Mouse (Mus musculus) MEL (cell line): Measurements from ENCODE around the gene Rbm42.

Source experiments
- CTCF ChIP-seq, 3 experiments: IDR thresholded peaks in 2 of 3; conservative IDR thresholded peaks in 1 of 3; 2 replicates each; pipeline ENCODE4 v1.5.1; 2011 to 2012; ENCODE audit warnings: low read length in 3 of 3, low read depth in 2 of 3, mild to moderate bottlenecking in 2 of 3, improper control_type of control experiment in 1 of 3, inconsistent platforms in 1 of 3, mixed read lengths in 1 of 3, moderate library complexity in 1 of 3; ENCODE audit not compliant: control insufficient read depth in 1 of 3, insufficient read depth in 1 of 3, poor library complexity in 1 of 3, severe bottlenecking in 1 of 3
- EP300 ChIP-seq, 2 experiments: IDR thresholded peaks; 2 replicates each; pipeline ENCODE4 v1.6.1; 2011; ENCODE audit warnings: improper control_type of control experiment in 2 of 2, low read length in 2 of 2, low read depth in 1 of 2, mild to moderate bottlenecking in 1 of 2
- GATA1 ChIP-seq: IDR thresholded peaks from 2 replicates; pipeline ENCODE4 v1.6.1; 2011; ENCODE audit warnings: low read depth, low read length, improper control_type of control experiment
- NELFE ChIP-seq: IDR thresholded peaks from 2 replicates; pipeline ENCODE4 v1.6.1; 2011; ENCODE audit warnings: low read depth, low read length, improper control_type of control experiment
- POLR2A ChIP-seq, 2 experiments: IDR thresholded peaks; 2 replicates each; pipeline ENCODE4 v1.6.1; 2011 to 2012; ENCODE audit warnings: low read length in 2 of 2, mild to moderate bottlenecking in 2 of 2, control low read depth in 1 of 2, improper control_type of control experiment in 1 of 2, low read depth in 1 of 2, moderate library complexity in 1 of 2; ENCODE audit not compliant: control insufficient read depth in 1 of 2, insufficient read depth in 1 of 2, poor library complexity in 1 of 2
- TBP ChIP-seq: IDR thresholded peaks from 2 replicates; pipeline ENCODE4 v1.8.0; 2011; ENCODE audit warnings: low read depth, low read length, improper control_type of control experiment
- UBTF ChIP-seq: IDR thresholded peaks from 2 replicates; pipeline ENCODE4 v1.6.1; 2012; ENCODE audit warnings: low read depth, mild to moderate bottlenecking, inconsistent platforms, low read length, improper control_type of control experiment, moderate library complexity, borderline replicate concordance; ENCODE audit not compliant: insufficient read depth

DNA sequence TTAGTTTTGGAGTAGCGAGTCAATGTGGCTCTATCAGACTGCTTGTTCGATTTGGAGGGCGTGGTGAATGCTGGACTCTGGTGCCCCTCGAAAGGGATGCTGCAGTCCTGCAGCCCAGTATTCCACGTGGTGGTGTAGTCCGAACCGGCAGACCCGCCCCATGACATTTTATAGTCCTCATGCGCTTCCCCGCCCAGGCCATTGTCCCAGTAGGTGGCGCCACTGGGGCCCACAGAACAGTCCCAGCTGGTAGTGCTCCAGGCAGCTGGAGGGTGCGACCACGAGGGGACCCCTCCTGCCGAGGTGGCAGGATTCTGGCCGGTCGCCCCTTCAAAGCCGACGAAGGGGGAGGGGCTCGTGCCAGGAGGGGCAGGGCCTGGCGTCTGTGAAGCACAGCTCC lies 15.5 kb downstream of the Rbm42 start:
- TF ChIP-seq EP300 (IDR thresholded peaks at IDR 0.05; ENCODE audit: low read depth in 1 of 2, low read length in 2 of 2) (no peak), GATA1 (no peak), CTCF (IDR thresholded peaks at IDR 0.05 in 2 of 3, conservative IDR thresholded peaks at IDR 0.05 in 1 of 3; ENCODE audit: control insufficient read depth in 1 of 3, insufficient read depth in 1 of 3, low read depth in 2 of 3, low read length in 3 of 3, poor library complexity in 1 of 3, severe bottlenecking in 1 of 3) (peak; percentile 57 to 85 (median 65)), POLR2A (IDR thresholded peaks at IDR 0.05; ENCODE audit: control insufficient read depth in 1 of 2, insufficient read depth in 1 of 2, low read depth in 1 of 2, low read length in 2 of 2, poor library complexity in 1 of 2) (no peak), TBP (no peak), NELFE (no peak), UBTF (no peak)
